Mouse (Mus musculus) neural tube, embryonic 13.5 days (tissue): Measurements from ENCODE around the gene Gm3336. TPM values are rescaled to one million over a fixed set of nuclear protein-coding genes. Genes with fewer than 3 reads are reported as not detected.

Source experiments
- ATAC-seq: fragments of 200-750 bp; cut with Nextera tagmentation; 2 replicates; pipeline ENCODE4 v1.8.0; 2017; ENCODE audit warnings: low read depth, mild to moderate bottlenecking, moderate TSS enrichment, moderate library complexity
- H3K27ac ChIP-seq: fragments of 300-500 bp; sonication (generic); replicated peaks from 2 replicates; pipeline ENCODE4 v1.5.1; 2015; ENCODE audit warnings: moderate library complexity, mild to moderate bottlenecking, inconsistent platforms
- H3K27me3 ChIP-seq: fragments of 300-500 bp; sonication (generic); 2 replicates; pipeline ENCODE4 v1.6.1; 2015; ENCODE audit warnings: mild to moderate bottlenecking, inconsistent platforms
- H3K36me3 ChIP-seq: fragments of 300-500 bp; sonication (generic); 2 replicates; pipeline ENCODE4 v1.6.1; 2015; ENCODE audit warnings: mild to moderate bottlenecking, inconsistent platforms
- H3K4me1 ChIP-seq: fragments of 300-500 bp; sonication (generic); replicated peaks from 2 replicates; pipeline ENCODE4 v1.6.1; 2015; ENCODE audit warnings: inconsistent platforms
- H3K4me2 ChIP-seq: fragments of 300-500 bp; sonication (generic); 2 replicates; pipeline ENCODE4 v1.6.1; 2015; ENCODE audit warnings: inconsistent platforms, mild to moderate bottlenecking, moderate library complexity
- H3K4me3 ChIP-seq: fragments of 300-500 bp; sonication (generic); 2 replicates; pipeline ENCODE4 v1.5.1; 2015; ENCODE audit warnings: mild to moderate bottlenecking, inconsistent platforms
- H3K9ac ChIP-seq: fragments of 300-500 bp; sonication (generic); 2 replicates; pipeline ENCODE4 v1.6.1; 2015; ENCODE audit warnings: moderate library complexity, mild to moderate bottlenecking, inconsistent platforms
- H3K9me3 ChIP-seq: fragments of 300-500 bp; sonication (generic); 2 replicates; pipeline ENCODE4 v1.6.1; 2016; ENCODE audit warnings: inconsistent platforms
- WGBS: fragments of 180-500 bp; shearing (Covaris S2); methylation state at CpG from one replicate; pipeline ENCODE4 v1.1.7; 2015; 5-methylcytosine and 5-hydroxymethylcytosine counted together
- polyA plus RNA-seq: library from polyadenylated mRNA; unstranded; fragments of >200 nt; fragmentation: Nextera tagmentation; extraction: Ambion mirVana; gene quantifications from 2 replicates; pipeline ENCODE4 v1.2.1, GENCODE M21; 2015

The Gm3336 gene
- polyA plus RNA-seq, 1 experiment from 2014 or later = not detected

- peaks cover 39% of the 10 kb centered on the region for H3K27me3 ChIP-seq
Observed at GRCm38 (mm10) chr8:70724216-70724615, 5.9 kb downstream of the Gm3336 start.

GRCm38 (mm10) chr8:70725792-70726447, 7.6 kb downstream of the Gm3336 start:
- Histone ChIP-seq H3K9ac (no peak overlapping the region), H3K27me3 (peaks cover 47% of the 10 kb centered on the region), H3K4me2 (no peak overlapping the region), H3K36me3 (no peaks in the 10 kb centered on the region), H3K4me1 (peaks cover 5% of the 10 kb centered on the region), H3K9me3 (no peaks in the 10 kb centered on the region), H3K27ac (no peak overlapping the region), H3K4me3 (no peak overlapping the region)
- ATAC-seq = no peak
- WGBS = 26% methylated on average over 14 of the region's 14 CpGs

More at GRCm38 (mm10) chr8:70724216-70724615, 5.9 kb downstream of the Gm3336 start:
- H3K4me3 ChIP-seq = no peak overlapping the region
- H3K9ac ChIP-seq = no peak overlapping the region
- H3K4me2 ChIP-seq = no peak overlapping the region
- no peaks in the 10 kb centered on the region for H3K9me3 ChIP-seq
- H3K27ac ChIP-seq = no peak overlapping the region
- no peaks in the 10 kb centered on the region for H3K36me3 ChIP-seq
- H3K4me1 ChIP-seq = no peaks in the 10 kb centered on the region
- no peak for ATAC-seq
- 77% methylated on average over 12 of the region's 12 CpGs for WGBS

- 46% methylated on average over 11 of the region's 11 CpGs for WGBS
- Histone ChIP-seq H3K4me1 (peaks cover 5% of the 10 kb centered on the region), H3K4me3 (no peak overlapping the region), H3K9me3 (no peaks in the 10 kb centered on the region), H3K4me2 (no peak overlapping the region), H3K27ac (no peak overlapping the region), H3K27me3 (peaks cover 55% of the 10 kb centered on the region), H3K9ac (no peak overlapping the region), H3K36me3 (no peaks in the 10 kb centered on the region)
- ATAC-seq = no peak
Observed at GRCm38 (mm10) chr8:70726721-70727120, 8.4 kb downstream of the Gm3336 start.

- H3K36me3 ChIP-seq = no peaks in the 10 kb centered on the region
- 3% methylated on average over 34 of the region's 34 CpGs for WGBS
- no peaks in the 10 kb centered on the region for H3K9me3 ChIP-seq
- H3K4me1 ChIP-seq = peaks cover 5% of the 10 kb centered on the region
- peak overlapping the region; percentile 45 for H3K4me2 ChIP-seq
- ATAC-seq = 0 out of 2 replicates have a peak, but pooled peaks have one; percentile 29
- H3K9ac ChIP-seq = 0 out of 2 replicates have a peak overlapping the region, but pooled peaks have one; percentile 8
- peaks cover 73% of the 10 kb centered on the region for H3K27me3 ChIP-seq
- no peak overlapping the region for H3K27ac ChIP-seq
- peak overlapping the region; percentile 26 for H3K4me3 ChIP-seq
Observed at GRCm38 (mm10) chr8:70729808-70730475, 11.6 kb downstream of the Gm3336 start.

- ATAC-seq = no peak
- WGBS = 90% methylated on average over 4 of the region's 4 CpGs
- H3K9me3 ChIP-seq = no peaks in the 10 kb centered on the region
- H3K4me3 ChIP-seq = no peak overlapping the region
- no peak overlapping the region for H3K9ac ChIP-seq
- H3K36me3 ChIP-seq = no peaks in the 10 kb centered on the region
- no peak overlapping the region for H3K27ac ChIP-seq
- peaks cover 77% of the 10 kb centered on the region for H3K27me3 ChIP-seq
- H3K4me1 ChIP-seq = peaks cover 5% of the 10 kb centered on the region
- no peak overlapping the region for H3K4me2 ChIP-seq
Observed at GRCm38 (mm10) chr8:70730956-70731355, 12.6 kb downstream of the Gm3336 start.

GRCm38 (mm10) chr8:70737705-70738104, 19.4 kb downstream of the Gm3336 start:
- WGBS = 76% methylated on average over 5 of the region's 5 CpGs

GRCm38 (mm10) chr8:70738211-70738610, 19.9 kb downstream of the Gm3336 start:
- Histone ChIP-seq H3K27ac (no peak overlapping the region), H3K4me1 (peaks cover 6% of the 10 kb centered on the region), H3K4me3 (no peak overlapping the region), H3K36me3 (no peaks in the 10 kb centered on the region), H3K9me3 (no peaks in the 10 kb centered on the region), H3K4me2 (no peak overlapping the region), H3K9ac (no peak overlapping the region), H3K27me3 (peaks cover 61% of the 10 kb centered on the region)
- WGBS = 69% methylated on average over 3 of the region's 3 CpGs
- ATAC-seq = no peak

More at GRCm38 (mm10) chr8:70737705-70738104, 19.4 kb downstream of the Gm3336 start:
- H3K27me3 ChIP-seq = peaks cover 61% of the 10 kb centered on the region
- no peak overlapping the region for H3K4me3 ChIP-seq
- no peak overlapping the region for H3K9ac ChIP-seq
- no peaks in the 10 kb centered on the region for H3K36me3 ChIP-seq
- ATAC-seq = no peak
- H3K4me2 ChIP-seq = no peak overlapping the region
- H3K9me3 ChIP-seq = no peaks in the 10 kb centered on the region
- no peak overlapping the region for H3K27ac ChIP-seq
- H3K4me1 ChIP-seq = 0 out of 2 replicates have a peak, but pooled peaks cover 1% of the 10 kb centered on the region

GRCm38 (mm10) chr8:70741661-70742060, 23.3 kb downstream of the Gm3336 start:
- H3K9ac ChIP-seq = no peak overlapping the region
- H3K27ac ChIP-seq = no peak overlapping the region
- peaks cover 88% of the 10 kb centered on the region for H3K27me3 ChIP-seq
- WGBS = 62% methylated on average over 5 of the region's 5 CpGs
- no peaks in the 10 kb centered on the region for H3K36me3 ChIP-seq
- H3K4me3 ChIP-seq = no peak overlapping the region
- no peaks in the 10 kb centered on the region for H3K9me3 ChIP-seq
- H3K4me1 ChIP-seq = peaks cover 19% of the 10 kb centered on the region
- no peak for ATAC-seq
- no peak overlapping the region for H3K4me2 ChIP-seq

- ATAC-seq = no peak
- Histone ChIP-seq H3K4me1 (peaks cover 19% of the 10 kb centered on the region), H3K27ac (no peak overlapping the region), H3K4me3 (no peak overlapping the region), H3K4me2 (no peak overlapping the region), H3K9ac (no peak overlapping the region), H3K36me3 (no peaks in the 10 kb centered on the region), H3K27me3 (peaks cover 90% of the 10 kb centered on the region), H3K9me3 (no peaks in the 10 kb centered on the region)
- WGBS = 78% methylated on average over 11 of the region's 11 CpGs
Observed at GRCm38 (mm10) chr8:70742176-70742575, 23.8 kb downstream of the Gm3336 start.

- 2% methylated on average over 38 of the region's 38 CpGs for WGBS
Observed at GRCm38 (mm10) chr8:70742981-70743655, 24.8 kb downstream of the Gm3336 start.

GRCm38 (mm10) chr8:70743656-70744590, 25.6 kb downstream of the Gm3336 start:
- ATAC-seq = peak; percentile 34; the same call in 1 of the 2 replicates
- 5% methylated on average over 48 of the region's 48 CpGs for WGBS
- Histone ChIP-seq H3K27ac (no peak overlapping the region), H3K27me3 (peaks cover 92% of the 10 kb centered on the region), H3K4me2 (peak overlapping the region; percentile 54), H3K36me3 (no peaks in the 10 kb centered on the region), H3K9ac (peak overlapping the region; percentile 58), H3K4me3 (peak overlapping the region; percentile 32), H3K4me1 (peaks cover 19% of the 10 kb centered on the region), H3K9me3 (no peaks in the 10 kb centered on the region)

More at GRCm38 (mm10) chr8:70742981-70743655, 24.8 kb downstream of the Gm3336 start:
- H3K4me1 ChIP-seq = peaks cover 19% of the 10 kb centered on the region
- no peaks in the 10 kb centered on the region for H3K36me3 ChIP-seq
- H3K27ac ChIP-seq = no peak overlapping the region
- H3K27me3 ChIP-seq = peaks cover 92% of the 10 kb centered on the region
- H3K4me2 ChIP-seq = peak overlapping the region; percentile 54
- H3K9ac ChIP-seq = peak overlapping the region; percentile 55
- ATAC-seq = no peak
- H3K4me3 ChIP-seq = peak overlapping the region; percentile 32
- H3K9me3 ChIP-seq = no peaks in the 10 kb centered on the region
